Mouse (Mus musculus): ENCODE results near the gene Slc4a10. TPM values are rescaled to one million over a fixed set of nuclear protein-coding genes. Genes with fewer than 3 reads are reported as not detected.

The Slc4a10 gene
- polyA plus RNA-seq, 1 experiment from 2014 or later = 20.1 TPM

GRCm38 (mm10) chr2:62362211-62362610, 315.9 kb downstream of the Slc4a10 start:
- ATAC-seq (ENCODE audit: low FRiP score, low TSS enrichment) = no peak
- Histone ChIP-seq H3K27ac (replicated peaks; ENCODE audit: low read depth, low read length) (no peak overlapping the region), H3K9ac (replicated peaks; ENCODE audit: low read length) (no peak overlapping the region), H3K9me3 (ENCODE audit: control insufficient read depth, low read length) (no peaks in the 10 kb centered on the region), H3K4me2 (ENCODE audit: low read length) (no peak overlapping the region), H3K4me1 (ENCODE audit: control insufficient read depth, insufficient read depth, low read length) (no peaks in the 10 kb centered on the region), H3K4me3 (replicated peaks; ENCODE audit: low read depth, low read length) (no peak overlapping the region), H3K27me3 (ENCODE audit: control insufficient read depth, insufficient read depth, low read length) (no peaks in the 10 kb centered on the region), H3K36me3 (ENCODE audit: control insufficient read depth, insufficient read depth, low read length) (no peaks in the 10 kb centered on the region)
- WGBS = 92% methylated on average over 9 of the region's 9 CpGs
- no peak for DNase-seq

- 87% methylated on average over 4 of the region's 4 CpGs for WGBS
- no peak overlapping the region for H3K27ac ChIP-seq (replicated peaks; ENCODE audit: low read depth, low read length)
- H3K4me2 ChIP-seq (ENCODE audit: low read length) = no peak overlapping the region
- DNase-seq (no peak), ATAC-seq (ENCODE audit: low FRiP score, low TSS enrichment) (no peak)
- no peak overlapping the region for H3K4me3 ChIP-seq (replicated peaks; ENCODE audit: low read depth, low read length)
- no peaks in the 10 kb centered on the region for H3K27me3 ChIP-seq (ENCODE audit: control insufficient read depth, insufficient read depth, low read length)
- H3K9ac ChIP-seq (replicated peaks; ENCODE audit: low read length) = no peak overlapping the region
- no peaks in the 10 kb centered on the region for H3K9me3 ChIP-seq (ENCODE audit: control insufficient read depth, low read length)
- no peaks in the 10 kb centered on the region for H3K36me3 ChIP-seq (ENCODE audit: control insufficient read depth, insufficient read depth, low read length)
- H3K4me1 ChIP-seq (ENCODE audit: control insufficient read depth, insufficient read depth, low read length) = no peaks in the 10 kb centered on the region
These were observed 317.3 kb downstream of the Slc4a10 start for GRCm38 (mm10) chr2:62363606-62364005.

- no peaks in the 10 kb centered on the region for H3K27me3 ChIP-seq (ENCODE audit: control insufficient read depth, insufficient read depth, low read length)
- 86% methylated on average over 5 of the region's 5 CpGs for WGBS
- no peaks in the 10 kb centered on the region for H3K36me3 ChIP-seq (ENCODE audit: control insufficient read depth, insufficient read depth, low read length)
- no peaks in the 10 kb centered on the region for H3K9me3 ChIP-seq (ENCODE audit: control insufficient read depth, low read length)
- no peak overlapping the region for H3K27ac ChIP-seq (replicated peaks; ENCODE audit: low read depth, low read length)
- no peak overlapping the region for H3K4me3 ChIP-seq (replicated peaks; ENCODE audit: low read depth, low read length)
- DNase-seq (no peak), ATAC-seq (ENCODE audit: low FRiP score, low TSS enrichment) (no peak; the same call in 1 of the 2 replicates)
- no peak overlapping the region for H3K4me2 ChIP-seq (ENCODE audit: low read length)
- no peak overlapping the region for H3K9ac ChIP-seq (replicated peaks; ENCODE audit: low read length)
- H3K4me1 ChIP-seq (ENCODE audit: control insufficient read depth, insufficient read depth, low read length) = no peaks in the 10 kb centered on the region
These were observed 322.2 kb downstream of the Slc4a10 start for GRCm38 (mm10) chr2:62368349-62369053.

- WGBS = 71% methylated on average over 2 of the region's 2 CpGs
- DNase-seq = no peak
These were observed 323.8 kb downstream of the Slc4a10 start for GRCm38 (mm10) chr2:62370048-62370447.

GRCm38 (mm10) chr2:62373692-62374091, 327.4 kb downstream of the Slc4a10 start:
- no peak overlapping the region for H3K4me2 ChIP-seq (ENCODE audit: low read length)
- no peaks in the 10 kb centered on the region for H3K9me3 ChIP-seq (ENCODE audit: control insufficient read depth, low read length)
- H3K27ac ChIP-seq (replicated peaks; ENCODE audit: low read depth, low read length) = no peak overlapping the region
- no peak overlapping the region for H3K4me3 ChIP-seq (replicated peaks; ENCODE audit: low read depth, low read length)
- ATAC-seq (ENCODE audit: low FRiP score, low TSS enrichment) = no peak
- H3K4me1 ChIP-seq (ENCODE audit: control insufficient read depth, insufficient read depth, low read length) = no peaks in the 10 kb centered on the region
- DNase-seq = no peak
- no peaks in the 10 kb centered on the region for H3K27me3 ChIP-seq (ENCODE audit: control insufficient read depth, insufficient read depth, low read length)
- H3K36me3 ChIP-seq (ENCODE audit: control insufficient read depth, insufficient read depth, low read length) = no peaks in the 10 kb centered on the region
- WGBS = 75% methylated on average over 11 of the region's 11 CpGs
- H3K9ac ChIP-seq (replicated peaks; ENCODE audit: low read length) = no peak overlapping the region

More at GRCm38 (mm10) chr2:62370048-62370447, 323.8 kb downstream of the Slc4a10 start:
- no peak overlapping the region for H3K4me2 ChIP-seq (ENCODE audit: low read length)
- no peak overlapping the region for H3K9ac ChIP-seq (replicated peaks; ENCODE audit: low read length)
- H3K4me3 ChIP-seq (replicated peaks; ENCODE audit: low read depth, low read length) = no peak overlapping the region
- no peaks in the 10 kb centered on the region for H3K27me3 ChIP-seq (ENCODE audit: control insufficient read depth, insufficient read depth, low read length)
- no peaks in the 10 kb centered on the region for H3K9me3 ChIP-seq (ENCODE audit: control insufficient read depth, low read length)
- H3K27ac ChIP-seq (replicated peaks; ENCODE audit: low read depth, low read length) = no peak overlapping the region
- no peaks in the 10 kb centered on the region for H3K36me3 ChIP-seq (ENCODE audit: control insufficient read depth, insufficient read depth, low read length)
- H3K4me1 ChIP-seq (ENCODE audit: control insufficient read depth, insufficient read depth, low read length) = no peaks in the 10 kb centered on the region
- no peak for ATAC-seq (ENCODE audit: low FRiP score, low TSS enrichment)

Other genes with a start within 250 kb of the Slc4a10 start
- 1.1 TPM in 2 replicates for gene Tbr1, start 243.5 kb upstream of the Slc4a10 start, polyA plus RNA-seq (2014; fragmentation: Nextera tagmentation; extraction: Ambion mirVana)

All from midbrain, embryonic 14.5 days (tissue).